Mouse (Mus musculus): ENCODE results near the gene Olfr350.

Olfr350 gene

GRCm38 (mm10) chr2:36846010-36846409, at the start of gene Olfr350:
Gene Olfr350, plus strand, starts transcription at chr2:36846310.
- no peak for DNase-seq

DNA sequence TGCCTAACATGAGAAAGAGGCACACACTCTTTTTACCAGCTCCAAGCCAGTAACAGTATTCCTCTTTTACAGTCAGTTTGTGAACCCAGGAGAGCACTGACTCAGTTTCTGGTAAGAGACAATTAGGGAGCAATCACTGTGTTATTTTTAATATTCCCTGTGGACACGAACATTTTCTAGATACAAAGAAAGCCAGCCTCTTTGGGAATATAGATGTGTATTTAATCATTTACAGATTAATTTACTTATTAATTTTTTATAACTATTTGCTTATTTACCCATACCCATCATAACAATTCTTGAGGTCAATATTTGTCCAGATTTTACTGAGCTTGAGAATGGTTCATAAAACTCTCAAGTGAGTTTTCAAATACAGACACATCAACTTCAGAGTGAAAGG, 29.2 kb upstream of the Olfr350 start, which contains the start of gene Olfr3:
Gene Olfr3 (minus strand): TSS at position 101 of the 400 bp plus-strand sequence.
- no peak for DNase-seq

GRCm38 (mm10) chr2:36862560-36862959, 16.4 kb downstream of the Olfr350 start, which contains the start of gene Olfr351:
Gene Olfr351, minus strand, starts transcription at chr2:36862660.
- no peak for DNase-seq

GRCm38 (mm10) chr2:36868160-36868559, 22.1 kb downstream of the Olfr350 start, which contains the start of gene Olfr352:
Gene Olfr352, plus strand, starts transcription at chr2:36868460.
- DNase-seq: no peak

DNA sequence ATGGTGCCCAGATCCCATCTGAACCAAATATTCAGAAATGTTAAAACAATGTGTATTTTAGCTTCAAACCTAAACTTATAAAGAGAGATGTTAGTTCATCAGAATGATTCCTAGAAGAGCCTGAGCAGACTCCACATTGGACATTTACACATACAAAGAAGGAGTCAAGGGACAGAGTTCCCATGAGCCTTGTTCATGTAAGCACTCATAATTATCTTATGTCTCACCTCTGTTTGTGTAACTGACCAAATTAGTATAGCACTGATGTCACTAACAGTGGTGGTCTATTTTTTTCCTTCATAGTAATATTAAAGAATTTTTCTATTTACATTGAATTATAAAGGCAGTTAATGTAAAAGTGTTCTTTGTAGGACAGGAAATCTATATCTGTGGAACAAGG, 46.7 kb downstream of the Olfr350 start, which contains the start of gene Olfr353:
Gene Olfr353 (minus strand): TSS at position 101 of the 400 bp plus-strand sequence.
- DNase-seq: no peak

GRCm38 (mm10) chr2:36897114-36897513, 51.0 kb downstream of the Olfr350 start:
- no peak for DNase-seq
